Mouse (Mus musculus) adrenal gland, postnatal 4 days (tissue): Measurements from ENCODE around the gene Ttll1. TPM values are rescaled to one million over a fixed set of nuclear protein-coding genes. Genes with fewer than 3 reads are reported as not detected.

ENCODE experiments used
- DNase-seq, 2 experiments: peaks; one replicate each; pipeline ENCODE4 v3.0.0; 2021 to 2022; ENCODE audit warnings: low spot score in 2 of 2, mixed read lengths in 2 of 2
- total RNA-seq, 2 experiments: library from RNA; stranded (reverse); gene quantifications; 2 replicates each; pipeline ENCODE4 v1.2.3; 2021

Gene Ttll1
- total RNA-seq, 2 experiments from 2014 or later: 9.8 to 11.3 TPM

DNA sequence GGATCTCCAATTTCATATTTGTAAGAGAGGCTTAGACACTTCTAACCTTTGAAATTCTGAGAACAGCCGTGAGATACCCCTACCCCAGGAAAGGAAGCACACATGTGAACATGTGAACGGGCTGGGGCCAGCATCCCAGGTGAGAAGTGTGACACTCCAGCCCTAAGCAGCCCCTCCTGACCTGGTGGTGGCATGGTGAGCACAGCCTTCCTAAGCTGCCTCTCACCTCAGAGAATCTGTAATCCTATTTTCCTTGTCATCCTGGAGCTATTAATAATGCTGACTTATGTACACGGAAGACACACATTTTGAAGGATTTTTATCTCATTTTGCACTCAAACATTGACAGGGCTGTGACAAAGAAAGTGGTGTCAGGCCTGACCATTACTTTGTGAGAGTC lies 49.8 kb downstream of the Ttll1 start:
- DNase-seq: no peak

DNA sequence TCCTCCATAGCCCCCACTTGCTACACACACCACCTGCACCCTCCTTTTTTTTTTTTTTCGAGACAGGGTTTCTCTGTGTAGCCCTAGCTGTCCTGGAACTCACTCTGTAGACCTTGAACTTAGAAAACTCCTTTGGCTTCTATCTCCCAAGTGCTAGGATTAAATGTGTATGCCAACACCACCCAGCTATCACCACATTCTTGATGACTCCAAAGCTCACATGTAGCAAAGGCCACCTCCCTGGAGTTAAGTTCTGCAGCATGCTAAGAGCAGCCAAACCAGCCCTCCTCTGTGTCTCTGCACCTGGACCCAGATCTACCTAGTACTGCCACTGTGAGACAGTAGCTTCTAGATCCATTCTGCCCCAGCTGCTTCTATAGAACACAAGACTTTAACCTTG lies 53.2 kb downstream of the Ttll1 start:
- DNase-seq: no peak

DNA sequence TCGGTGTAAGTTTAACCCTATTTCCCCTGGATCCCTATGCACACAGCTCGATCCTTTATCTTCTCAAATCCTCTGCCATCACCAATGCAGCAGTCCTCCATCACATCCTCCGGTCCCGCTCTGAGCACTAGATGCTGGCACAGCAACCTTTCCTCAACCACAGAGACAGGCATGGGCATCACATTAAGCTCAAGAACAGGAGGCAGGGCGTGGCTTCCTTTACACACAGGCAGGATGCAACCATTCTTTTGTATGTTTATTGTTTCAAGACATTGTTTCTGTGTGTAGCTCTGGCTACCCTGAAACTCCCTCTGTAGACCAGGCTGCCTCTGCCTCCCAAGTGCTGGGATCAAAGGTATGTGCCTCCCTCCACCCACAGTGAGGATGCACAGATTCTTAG lies 55.1 kb downstream of the Ttll1 start:
- no peak for DNase-seq

DNA sequence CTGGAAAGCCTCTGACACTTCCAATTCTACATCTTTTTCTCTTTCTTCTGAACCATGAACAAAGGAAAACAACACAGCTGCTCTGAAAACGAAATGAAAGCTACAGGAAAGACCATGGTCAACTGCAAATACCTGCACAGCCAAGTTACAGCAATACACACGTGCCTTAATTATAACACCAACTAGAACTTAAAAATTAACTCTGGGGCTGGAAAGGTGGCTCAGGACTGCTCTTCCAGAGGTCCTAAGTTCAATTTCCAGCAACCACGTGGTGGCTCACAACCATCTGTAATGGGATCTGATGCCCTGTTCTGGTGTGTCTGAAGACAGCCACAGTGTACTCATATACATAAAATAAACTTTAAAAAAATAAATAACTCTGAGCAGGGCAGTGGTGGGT lies 55.7 kb downstream of the Ttll1 start:
- no peak for DNase-seq

DNA sequence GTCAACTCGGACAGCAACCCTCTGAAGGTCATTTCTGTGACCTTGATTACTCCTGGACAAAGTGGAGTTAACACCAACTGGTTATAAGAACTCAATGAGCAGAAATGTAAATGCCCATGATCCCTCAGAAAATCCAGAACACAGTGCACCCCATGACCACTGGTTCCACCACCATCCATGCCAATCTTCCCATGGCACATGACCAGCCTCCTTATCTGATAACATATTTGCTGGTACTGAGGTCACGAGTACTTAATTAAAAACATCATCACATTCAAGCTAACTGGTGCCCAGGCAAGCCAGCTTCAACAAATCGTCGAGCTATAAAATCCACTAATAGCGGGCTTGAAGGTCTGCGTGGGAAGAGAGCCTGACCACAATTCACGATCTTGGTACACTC lies 56.3 kb downstream of the Ttll1 start:
- DNase-seq: no peak

DNA sequence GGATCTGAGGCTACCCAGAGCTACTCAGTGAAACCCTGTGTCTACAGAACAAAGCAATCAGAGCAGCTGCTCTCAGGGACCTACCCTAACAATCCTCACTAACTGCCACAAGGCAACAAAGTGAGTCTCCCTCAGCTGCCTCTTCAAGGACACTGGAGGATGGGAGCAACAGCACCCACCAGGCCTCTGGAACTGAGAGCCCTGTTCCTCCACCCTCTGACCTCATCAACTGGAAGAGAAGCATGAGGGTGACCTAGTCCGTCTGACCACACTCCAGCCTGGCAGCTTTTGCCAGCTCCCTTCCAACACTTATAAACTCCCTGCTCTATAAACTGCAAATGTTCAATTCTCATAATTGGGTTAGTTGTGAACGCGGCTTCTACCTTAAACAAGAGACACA lies 56.8 kb downstream of the Ttll1 start:
- DNase-seq: no peak

DNA sequence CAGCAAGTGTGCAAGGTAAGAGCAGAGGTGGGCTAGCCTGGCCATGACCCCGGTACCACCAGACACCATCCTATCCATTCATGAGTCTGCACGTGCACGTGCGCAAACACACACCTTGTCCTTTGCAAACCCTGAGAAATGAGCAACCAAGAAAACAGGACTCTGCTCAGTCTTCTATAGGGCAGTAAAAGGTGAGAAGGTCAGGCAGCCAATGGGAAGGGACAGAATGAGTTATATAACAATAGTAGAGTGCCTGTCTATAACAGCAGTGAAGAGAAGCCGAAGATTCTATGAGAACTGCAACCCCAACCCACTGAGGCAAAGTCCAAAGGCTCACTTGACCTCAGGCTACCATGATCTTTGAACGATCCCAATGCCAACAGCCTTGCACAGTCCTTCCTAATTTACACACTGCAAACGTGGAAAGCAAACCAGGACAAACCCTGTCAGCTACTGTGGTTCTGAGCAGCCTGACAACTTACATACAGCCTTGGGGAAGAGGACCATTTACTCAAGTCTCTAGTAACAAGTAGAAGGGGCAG lies 58.4 kb downstream of the Ttll1 start:
- DNase-seq: no peak

DNA sequence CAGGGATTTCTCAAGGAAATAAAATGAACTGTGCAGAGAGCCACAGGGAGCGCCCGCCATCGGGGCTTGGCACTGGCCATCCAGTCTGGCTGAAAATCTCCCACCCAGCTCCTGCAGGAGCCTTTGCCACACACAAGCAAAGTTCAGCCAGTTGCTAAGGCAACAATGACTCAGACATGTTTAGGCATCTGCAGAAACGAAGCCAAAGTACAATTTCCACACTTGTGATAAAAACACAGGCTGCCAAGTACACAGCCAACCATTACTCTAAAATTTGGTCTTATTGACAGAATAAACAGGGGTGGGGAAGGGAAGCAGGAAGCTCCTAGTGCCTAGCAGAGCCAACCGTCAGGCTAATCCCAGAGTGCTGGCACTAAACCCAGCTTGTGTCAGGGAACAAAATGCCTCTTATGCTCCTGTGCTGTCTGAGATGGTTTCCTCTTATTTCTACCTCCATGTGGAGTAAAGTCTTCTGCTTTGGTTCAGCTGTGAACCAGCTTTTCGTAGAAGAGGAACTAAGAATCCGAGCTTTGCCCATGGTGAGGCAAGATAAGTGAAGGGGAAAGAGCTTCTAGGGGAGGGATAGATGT lies 59.0 kb downstream of the Ttll1 start:
- no peak for DNase-seq

DNA sequence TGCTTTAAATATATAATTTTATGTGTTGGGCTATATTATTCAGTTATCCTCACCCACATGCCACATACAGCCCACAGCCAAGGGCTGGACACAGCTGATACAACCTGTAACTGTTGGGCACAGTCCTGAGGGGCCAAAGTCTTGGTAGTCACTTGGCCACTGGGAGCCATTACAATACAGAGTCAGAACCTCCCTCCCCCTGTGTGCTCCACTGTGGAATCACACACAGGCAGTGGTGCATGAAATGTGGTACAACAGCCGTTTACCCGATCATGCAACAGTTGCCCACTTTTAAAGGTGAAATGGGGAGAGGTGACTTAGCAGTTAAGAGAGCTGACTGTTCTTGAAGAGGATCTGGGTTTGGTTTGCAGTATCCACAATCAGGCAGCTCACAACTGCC lies 60.7 kb downstream of the Ttll1 start:
- DNase-seq: no peak

DNA sequence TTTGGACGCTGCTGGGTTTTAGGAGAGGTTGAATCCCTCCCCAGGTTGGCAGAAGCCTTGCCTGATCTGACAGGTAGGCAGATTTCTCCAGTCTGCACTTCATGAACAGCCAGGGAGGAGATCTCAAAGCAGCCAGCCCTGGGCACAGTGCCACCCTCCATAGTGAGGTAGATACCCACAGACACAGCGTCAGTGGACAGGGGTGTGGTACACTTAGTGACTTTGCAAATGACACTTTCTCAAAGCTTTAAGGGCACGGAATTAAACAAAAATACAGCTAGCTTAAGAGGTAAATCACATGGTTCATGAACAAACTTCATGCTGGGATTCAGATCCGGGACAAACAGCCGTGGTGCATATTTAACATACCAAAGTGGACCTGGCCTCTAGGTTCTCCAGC lies 62.0 kb downstream of the Ttll1 start:
- no peak for DNase-seq

DNA sequence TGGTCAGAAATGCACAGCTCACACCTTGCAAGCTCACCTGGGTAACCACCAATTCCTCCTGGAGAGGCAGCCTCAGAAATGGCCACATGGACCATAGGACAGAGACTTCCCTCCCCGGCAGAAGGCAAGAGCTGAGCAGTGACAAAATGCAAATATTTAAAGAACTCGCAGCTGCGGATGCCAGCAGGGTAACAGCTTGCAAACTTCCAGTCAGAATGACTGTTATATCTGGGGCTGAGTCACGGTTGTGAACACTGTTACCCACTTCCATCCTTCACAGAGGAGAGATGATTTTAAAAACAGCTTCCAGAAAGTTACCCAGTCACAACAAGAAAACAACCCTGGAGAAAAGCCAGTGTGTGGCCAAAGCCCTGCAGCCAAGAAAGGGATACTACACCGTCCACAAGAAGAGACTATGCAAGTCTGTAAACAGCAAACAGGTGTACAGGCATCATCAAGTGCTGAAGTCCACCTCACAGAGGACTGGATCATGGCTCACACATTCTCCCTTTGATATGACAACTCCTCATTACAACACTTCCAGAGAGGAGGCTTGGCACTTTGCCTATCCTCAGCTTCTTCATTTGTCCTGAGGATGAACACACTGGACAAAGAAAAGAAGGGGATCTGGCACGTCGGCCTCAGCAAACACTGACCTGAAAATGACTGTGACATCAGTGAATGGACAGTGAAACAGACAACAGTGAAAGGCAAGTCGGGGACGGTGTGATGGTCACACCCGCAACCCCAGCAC lies 62.7 kb downstream of the Ttll1 start:
- DNase-seq: no peak

DNA sequence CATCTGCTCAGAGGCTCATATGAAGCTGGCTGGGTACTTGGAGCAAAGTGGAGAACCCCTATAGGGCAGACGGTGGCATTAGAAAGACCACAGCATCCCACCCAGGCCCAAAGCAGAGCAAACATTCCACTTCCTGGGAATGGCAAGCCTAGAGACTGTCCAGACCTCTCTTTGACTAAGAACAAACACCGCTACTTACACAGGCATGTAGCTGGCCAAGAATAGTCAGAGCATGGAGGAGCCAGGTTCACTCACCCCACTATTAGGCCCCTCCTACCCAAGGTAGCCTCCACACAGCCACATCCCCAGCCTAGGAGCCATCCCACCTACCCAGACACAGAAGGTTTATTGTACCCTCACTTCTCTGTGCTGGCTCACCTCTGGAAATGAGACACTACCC lies 64.8 kb downstream of the Ttll1 start:
- no peak for DNase-seq

DNA sequence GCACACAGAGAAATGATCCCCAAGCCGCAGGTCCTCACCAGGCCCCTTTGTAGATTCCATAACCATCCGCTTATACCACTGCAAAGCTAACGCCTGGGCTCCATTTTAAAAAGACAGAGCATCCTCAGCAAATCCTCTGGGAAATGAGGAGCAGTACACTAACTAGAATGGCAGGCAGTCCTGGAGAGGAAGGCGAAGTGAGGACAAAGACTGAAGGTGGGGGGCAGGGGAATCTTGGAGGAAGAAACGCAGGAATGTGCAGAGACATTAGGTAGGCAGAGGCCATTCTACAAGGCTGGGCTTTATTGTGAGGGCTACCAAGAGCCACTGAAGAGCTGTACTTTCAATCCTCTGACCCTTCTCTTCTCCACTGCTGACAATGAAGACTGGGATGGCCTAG lies 65.3 kb downstream of the Ttll1 start:
- no peak for DNase-seq

DNA sequence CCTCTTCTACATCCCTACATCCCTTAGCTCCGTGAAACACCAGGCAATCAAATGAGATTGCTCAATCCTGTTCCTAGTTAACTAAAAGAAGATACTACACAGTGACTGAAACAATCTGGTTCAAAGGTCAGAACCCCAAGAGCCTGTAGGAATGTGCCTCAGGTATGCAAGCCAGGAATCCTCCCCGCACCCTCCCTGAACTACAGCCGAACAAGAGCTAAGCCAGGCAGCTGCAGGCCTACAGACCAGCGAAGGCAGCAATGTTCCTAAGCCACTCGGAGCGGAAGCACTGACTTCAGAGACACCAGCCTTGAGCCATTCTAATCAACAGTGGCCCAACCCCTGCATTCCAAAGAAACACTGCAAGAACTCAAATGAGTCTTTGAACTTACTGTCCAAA lies 66.3 kb downstream of the Ttll1 start:
- DNase-seq: no peak

DNA sequence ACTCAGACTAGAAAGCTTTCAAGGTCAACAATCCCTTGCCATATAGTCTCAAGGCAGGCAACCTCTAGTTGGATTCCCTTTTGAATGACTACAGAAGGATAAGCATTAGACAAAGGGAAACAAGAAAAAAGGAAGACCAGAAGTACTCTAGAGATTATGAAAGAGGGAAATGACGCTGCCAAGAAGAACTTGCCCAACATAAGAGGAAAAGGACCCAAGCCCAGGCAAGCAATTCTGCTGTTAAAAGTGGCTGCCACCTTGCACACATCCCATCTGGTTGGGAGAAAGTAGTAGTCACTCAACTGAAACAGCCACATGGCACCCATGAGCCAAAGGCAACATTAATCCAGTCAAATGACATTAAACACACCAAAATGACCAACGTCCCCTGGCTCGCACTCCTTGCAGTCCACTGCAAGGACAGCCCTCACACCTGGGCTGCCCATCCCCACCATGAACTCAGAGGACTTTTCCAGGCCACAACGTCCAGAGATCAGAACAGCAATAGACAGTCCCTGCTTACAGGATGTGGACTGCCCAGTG lies 68.1 kb downstream of the Ttll1 start:
- no peak for DNase-seq

DNA sequence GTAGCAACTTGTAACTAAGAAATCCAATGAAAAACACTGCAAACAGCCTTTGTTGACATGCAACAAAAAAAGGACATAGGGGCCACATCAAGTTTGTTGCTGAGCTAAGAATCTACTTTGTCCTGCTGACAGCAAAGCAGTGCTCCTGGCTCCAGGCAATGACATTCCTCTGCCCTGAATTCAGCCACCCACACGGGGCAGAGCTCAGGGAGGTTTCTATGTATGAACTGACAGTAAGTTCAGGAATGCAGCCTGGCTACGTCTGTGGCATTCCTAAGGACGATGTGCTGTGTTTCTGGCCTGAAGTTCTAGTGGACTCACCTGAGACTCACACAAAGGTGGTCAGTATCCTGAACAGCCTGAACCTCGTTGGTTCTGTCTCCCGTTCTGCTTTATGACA lies 70.0 kb downstream of the Ttll1 start:
- no peak for DNase-seq

DNA sequence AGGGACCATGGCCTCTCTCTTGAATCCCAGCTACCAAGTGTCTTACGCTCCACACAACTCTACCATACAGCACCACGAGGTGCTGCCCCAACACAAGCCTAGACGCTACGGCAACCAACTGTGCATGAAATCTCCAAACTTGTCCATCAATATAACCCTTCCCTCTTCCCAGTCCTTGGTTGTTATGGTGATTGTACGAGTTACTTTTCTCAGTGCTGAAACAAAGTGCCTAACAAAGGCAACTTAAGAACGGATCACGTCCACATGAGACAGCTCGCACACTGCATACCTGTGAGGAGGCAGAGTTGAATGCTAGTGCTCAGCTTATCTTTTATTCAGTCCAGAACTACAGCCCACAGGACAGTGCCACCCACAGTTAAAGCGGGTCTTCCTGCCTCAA lies 74.2 kb downstream of the Ttll1 start:
- no peak for DNase-seq

DNA sequence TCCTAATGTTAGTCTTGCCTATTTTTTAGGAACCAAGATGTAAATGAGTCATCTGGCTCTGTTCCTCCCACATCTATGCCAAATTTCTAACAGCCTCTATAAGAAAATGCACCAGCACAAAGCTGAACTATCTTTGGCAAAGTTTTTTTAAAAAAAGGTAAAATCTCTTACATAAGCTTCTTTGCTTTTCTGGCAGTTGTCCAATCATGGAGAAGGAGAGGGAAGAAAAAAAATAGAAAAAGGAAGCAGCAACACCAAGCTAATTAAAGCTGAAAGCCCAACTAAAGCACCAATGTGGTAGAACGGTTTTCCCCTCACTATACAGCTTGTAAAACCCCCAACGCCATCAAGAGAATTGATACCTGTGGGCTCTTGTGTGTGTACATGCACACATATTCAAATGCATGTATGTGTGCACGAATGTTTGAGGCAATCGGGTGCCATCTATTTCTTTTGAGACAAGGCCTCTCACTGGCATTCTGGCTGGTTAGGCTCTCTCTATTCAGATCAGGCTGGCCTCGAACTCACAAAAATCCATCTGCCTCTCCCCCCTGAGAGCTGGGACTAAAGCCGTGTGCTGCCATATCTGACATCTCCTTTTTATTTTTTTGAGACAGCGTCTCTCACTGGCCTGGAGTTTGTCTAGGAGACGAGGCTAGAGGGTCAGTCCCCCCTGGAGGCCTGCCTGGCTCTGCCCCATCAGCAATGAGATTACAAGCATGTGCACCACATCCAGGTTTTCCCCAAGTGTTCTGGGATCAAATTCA lies 75.2 kb downstream of the Ttll1 start:
- DNase-seq: no peak

DNA sequence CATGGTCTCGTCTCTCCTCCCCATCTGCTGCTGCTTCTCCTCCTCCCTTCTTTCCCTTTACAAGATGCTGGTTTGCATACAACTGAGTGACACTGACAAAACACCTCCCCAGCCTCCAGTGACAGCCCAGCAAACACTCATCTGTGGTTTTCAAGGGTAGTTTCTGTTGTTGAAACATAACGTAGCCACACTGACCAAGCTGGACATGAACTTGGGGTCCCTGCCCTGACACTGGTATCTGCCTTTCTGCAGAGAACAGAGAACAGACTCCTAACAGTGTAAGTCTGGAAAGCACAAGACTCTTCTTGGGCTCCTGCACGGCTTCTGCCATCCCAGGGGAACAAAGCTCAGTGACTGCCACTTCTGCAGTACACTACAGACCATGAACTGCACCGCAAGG lies 76.0 kb downstream of the Ttll1 start:
- no peak for DNase-seq
